16 mouse cellular contexts compared by ENCODE assay signal in genomic region chr6:93150531-93150930, GRCm38 (mm10).
DNase-seq lines count a peak whose midpoint lies in the region; ATAC-seq and TF ChIP-seq lines count a peak whose summit lies in the region.
"Had no signal": no experiment of that assay in that cellular context is flagged by ENCODE, and none has a peak within 500 bp of the region (broad histone marks: within the 10 kb centered on the region; RNA-seq: fewer than 3 reads in every experiment).

No protein-coding gene starts in this region.

- H3K4me1 ChIP-seq in liver, postnatal 0 days (ENCODE audit: insufficient read depth): 0 out of 2 replicates have a peak, but pooled peaks cover 4% of the 10 kb centered on the region
- H3K4me1 ChIP-seq: embryonic facial prominence, embryonic 15.5 days; limb, embryonic 15.5 days; stomach, embryonic 15.5 days had no signal

- peak overlapping the region; percentile 70 for H3K27ac ChIP-seq in gastrocnemius, adult 2 months
- H3K27ac ChIP-seq in liver, postnatal 0 days (ENCODE audit: low read depth): 0 out of 2 replicates have a peak overlapping the region, but pooled peaks have one; percentile 35
- H3K27ac ChIP-seq: embryonic facial prominence, embryonic 15.5 days; left cerebral cortex, adult 2 months; limb, embryonic 15.5 days; stomach, embryonic 15.5 days had no signal

- DNase-seq in gastrocnemius, adult 2 months: no peak
- no peak for DNase-seq in gastrocnemius, postnatal 14 days
- DNase-seq in liver, postnatal 0 days: no peak
- no peak for DNase-seq in liver
- DNase-seq in heart, postnatal 25 days (ENCODE audit: low spot score): peak; percentile 27
- DNase-seq in lung, postnatal 4 days: peak; percentile 42 to 49
- DNase-seq in left cerebral cortex, postnatal 4 days: no peak
- DNase-seq in left cerebral cortex, adult 18-20 months (ENCODE audit: low spot score in 2 of 2): no peak
- DNase-seq: right cerebral cortex, postnatal 4 days had no signal

- H3K4me2 ChIP-seq in liver, postnatal 0 days (ENCODE audit: low read depth, low read length): no peak overlapping the region
- H3K4me2 ChIP-seq: embryonic facial prominence, embryonic 15.5 days; limb, embryonic 15.5 days; stomach, embryonic 15.5 days had no signal

- no peak for TF ChIP-seq CTCF in gastrocnemius, adult 2 months (IDR thresholded peaks at IDR 0.05)
- TF ChIP-seq CTCF in liver, postnatal 0 days (IDR thresholded peaks at IDR 0.05; ENCODE audit: low read depth): no peak

- 43% methylated on average over 2 of the region's 2 CpGs for WGBS in liver, postnatal 0 days (ENCODE audit: insufficient replicate concordance)

- H3K9ac ChIP-seq in liver, postnatal 0 days (replicated peaks): no peak overlapping the region
- H3K9ac ChIP-seq: embryonic facial prominence, embryonic 15.5 days; limb, embryonic 15.5 days; stomach, embryonic 15.5 days had no signal

- intact Hi-C loops in gastrocnemius, adult 2 months (cut with DNase I): loop anchor here (5.0 to 10.0 kb wide), 2 partner anchors 208 to 294 kb away; partner anchors contain the start of gene Adamts9
- intact Hi-C loops in gastrocnemius, postnatal 14 days (cut with DNase I; ENCODE audit: low total_unique reads): no loop called here
- intact Hi-C loops in heart, postnatal 25 days (cut with DNase I): loop anchor here (5.0 kb wide), 4 partner anchors 82 to 392 kb away; partner anchors contain the start of gene Adamts9
- intact Hi-C loops in left cerebral cortex, postnatal 4 days (cut with DNase I): loop anchor here (5.0 kb wide), 1 partner anchor 1497 kb away; no protein-coding TSS in a partner anchor

- no peak for ATAC-seq in liver, postnatal 0 days
- ATAC-seq: forebrain, embryonic 14.5 days; hindbrain, embryonic 16.5 days had no signal

- no peaks in the 10 kb centered on the region for H3K36me3 ChIP-seq in liver, postnatal 0 days (replicated peaks; ENCODE audit: insufficient read depth, low read length)
- H3K36me3 ChIP-seq: embryonic facial prominence, embryonic 15.5 days; limb, embryonic 15.5 days; stomach, embryonic 15.5 days had no signal

- peak; percentile 46; the same call in 1 of the 2 replicates for TF ChIP-seq EP300 in liver, postnatal 0 days (IDR thresholded peaks at IDR 0.05; ENCODE audit: low read depth)

- no peaks in the 10 kb centered on the region for H3K27me3 ChIP-seq in liver, postnatal 0 days (ENCODE audit: insufficient read depth, low read length)
- H3K27me3 ChIP-seq: embryonic facial prominence, embryonic 15.5 days; limb, embryonic 15.5 days; stomach, embryonic 15.5 days had no signal

- no peak overlapping the region for H3K4me3 ChIP-seq in gastrocnemius, adult 2 months
- no peak overlapping the region for H3K4me3 ChIP-seq in liver, postnatal 0 days (ENCODE audit: low read depth, low read length)
- H3K4me3 ChIP-seq: embryonic facial prominence, embryonic 15.5 days; left cerebral cortex, adult 2 months; limb, embryonic 15.5 days; myocyte; stomach, embryonic 15.5 days had no signal

- no peaks in the 10 kb centered on the region for H3K9me3 ChIP-seq in liver, postnatal 0 days (ENCODE audit: low read length)
- H3K9me3 ChIP-seq: embryonic facial prominence, embryonic 15.5 days; limb, embryonic 15.5 days; stomach, embryonic 15.5 days had no signal

Comparison
In these comparisons a context has a peak if more than half of its experiments do, and no peak if none do; other contexts are left out.
1. DNase-seq: peak in heart, postnatal 25 days (single experiment) and lung, postnatal 4 days (2 of 2); none in gastrocnemius, adult 2 months (single experiment), gastrocnemius, postnatal 14 days (single experiment), liver, postnatal 0 days (single experiment), liver (single experiment), left cerebral cortex, postnatal 4 days (single experiment) and left cerebral cortex, adult 18-20 months (0 of 2).